Mouse (Mus musculus) ES-E14 (cell line): Measurements from ENCODE around the gene Cdh13.

Source experiments
- CHD2 ChIP-seq: IDR thresholded peaks from 2 replicates; pipeline ENCODE4 v1.6.1; 2014; ENCODE audit warnings: mild to moderate bottlenecking, low read depth, low read length, inconsistent platforms
- HCFC1 ChIP-seq: IDR thresholded peaks from 2 replicates; pipeline ENCODE4 v1.6.1; 2012; ENCODE audit warnings: low read length, inconsistent platforms, borderline replicate concordance; ENCODE audit not compliant: insufficient read depth
- MAFK ChIP-seq: IDR thresholded peaks from 2 replicates; pipeline ENCODE4 v1.6.1; 2014; ENCODE audit warnings: mild to moderate bottlenecking, low read depth, low read length, inconsistent platforms; ENCODE audit not compliant: insufficient read depth
- ZC3H11A ChIP-seq: IDR thresholded peaks from 2 replicates; pipeline ENCODE4 v1.6.1; 2012; ENCODE audit warnings: low read depth, mild to moderate bottlenecking, inconsistent platforms, low read length, borderline replicate concordance
- ZNF384 ChIP-seq: IDR thresholded peaks from 2 replicates; pipeline ENCODE4 v1.6.1; 2012; ENCODE audit warnings: low read depth, low read length, inconsistent platforms

GRCm38 (mm10) chr8:119061671-119062070 is 778.1 kb downstream of the Cdh13 start:
- TF ChIP-seq HCFC1 (no peak), ZC3H11A (no peak), CHD2 (no peak), ZNF384 (no peak), MAFK (no peak)
